Mouse (Mus musculus) megakaryocyte, embryonic 14.5 days (primary cell): Measurements from ENCODE around the gene Atad1.

ENCODE experiments used
- FLI1 ChIP-seq: IDR thresholded peaks from 2 replicates; pipeline ENCODE4 v1.6.1; 2012; ENCODE audit warnings: low read length, inconsistent platforms, mixed read lengths
- GATA1 ChIP-seq: IDR thresholded peaks from 3 replicates; pipeline ENCODE4 v1.6.1; 2012; ENCODE audit warnings: mixed read lengths, low read length, inconsistent platforms, borderline replicate concordance

DNA sequence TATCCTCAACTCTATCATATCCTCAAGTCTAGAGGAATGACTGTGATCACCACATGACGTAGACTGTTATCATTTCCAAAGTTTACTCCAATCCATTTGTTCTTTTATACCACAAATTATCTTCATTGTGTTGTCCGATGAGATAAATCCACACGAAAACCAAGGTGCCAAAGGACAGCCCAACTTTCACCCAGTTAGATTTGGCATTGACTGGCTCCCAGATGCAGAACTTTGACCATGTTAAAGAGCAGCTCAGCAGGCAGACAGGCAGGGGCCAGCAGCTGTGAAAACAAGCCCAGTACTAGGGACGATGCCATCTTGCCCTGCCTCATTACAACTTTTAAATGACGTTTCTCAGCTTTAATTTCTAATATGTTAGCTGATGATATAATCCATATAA lies 80.2 kb downstream of the Atad1 start:
- no peak for TF ChIP-seq GATA1
- TF ChIP-seq FLI1: no peak
